Comparison of ENCODE assay signal across 8 mouse cellular contexts in genomic region chr4:116123602-116124519, GRCm38 (mm10). TPM values are rescaled to one million over a fixed set of nuclear protein-coding genes. Genes with fewer than 3 reads are reported as not detected.
DNase-seq lines count a peak whose midpoint lies in the region; ATAC-seq and TF ChIP-seq lines count a peak whose summit lies in the region.

TSS of gene Rad54l (minus strand) at chr4:116123690.
TSS of gene Pomgnt1 (plus strand) at chr4:116123840.

- peak within 1 kb of the TSS; percentile 62 for H3K4me3 ChIP-seq in embryonic facial prominence, embryonic 13.5 days
- H3K4me3 ChIP-seq in heart, adult 2 months = peak within 1 kb of the TSS; percentile 44
- peak within 1 kb of the TSS; percentile 74 for H3K4me3 ChIP-seq in kidney, adult 2 months (ENCODE audit: insufficient read depth, low read depth, low read length)
- peak within 1 kb of the TSS; percentile 47 for H3K4me3 ChIP-seq in limb, embryonic 15.5 days
- peak within 1 kb of the TSS; percentile 53 for H3K4me3 ChIP-seq in midbrain, postnatal 0 days (ENCODE audit: low read depth, low read length)

- peak within 1 kb of the TSS; percentile 75 for H3K4me2 ChIP-seq in embryonic facial prominence, embryonic 13.5 days
- peak within 1 kb of the TSS; percentile 58 for H3K4me2 ChIP-seq in limb, embryonic 15.5 days
- peak within 1 kb of the TSS; percentile 63 for H3K4me2 ChIP-seq in midbrain, postnatal 0 days (ENCODE audit: low read depth, low read length, poor library complexity, severe bottlenecking)

- H3K79me2 ChIP-seq in heart, adult 2 months (replicated peaks; ENCODE audit: control insufficient read depth, insufficient read depth, low read length) = no peaks in the 10 kb centered on the region

- intact Hi-C loops in heart, adult 2 months (cut with DNase I) = no loop called here

- ATAC-seq in embryonic facial prominence, embryonic 13.5 days (ENCODE audit: insufficient number of reproducible peaks, insufficient read depth, low FRiP score, low TSS enrichment, low read depth) = peak; percentile 93
- ATAC-seq in limb, embryonic 15.5 days (ENCODE audit: insufficient number of reproducible peaks, low FRiP score, low TSS enrichment, low read depth) = peak; percentile 93
- ATAC-seq in midbrain, postnatal 0 days (ENCODE audit: low FRiP score) = peak; percentile 96

- peak; percentile 92 for DNase-seq in A20 (ENCODE audit: low read depth, low spot score)
- peak; percentile 32 to 68 for DNase-seq in adrenal gland, postnatal 4 days (ENCODE audit: low spot score in 2 of 2)
- peak; percentile 80 to 86 for DNase-seq in heart, adult 2 months
- DNase-seq in kidney, adult 2 months = peak; percentile 86
- DNase-seq in midbrain, postnatal 0 days (ENCODE audit: low spot score) = peak; percentile 99
- peak; percentile 59 to 87 for DNase-seq in spleen, postnatal 10 days (ENCODE audit: low spot score in 2 of 2)

- peak; percentile 69 for TF ChIP-seq POLR2A in heart, adult 2 months (IDR thresholded peaks at IDR 0.05; ENCODE audit: insufficient read depth, low read depth, low read length)
- TF ChIP-seq POLR2A in kidney, adult 2 months (IDR thresholded peaks at IDR 0.05; ENCODE audit: low read depth, low read length) = no peak

- H3K27me3 ChIP-seq in embryonic facial prominence, embryonic 13.5 days = no peaks in the 10 kb centered on the region
- H3K27me3 ChIP-seq in heart, adult 2 months (ENCODE audit: control insufficient read depth, insufficient read depth, low read length) = no peaks in the 10 kb centered on the region
- H3K27me3 ChIP-seq in kidney, adult 2 months (replicated peaks; ENCODE audit: control insufficient read depth, insufficient read depth, low read length) = no peaks in the 10 kb centered on the region
- no peaks in the 10 kb centered on the region for H3K27me3 ChIP-seq in limb, embryonic 15.5 days
- H3K27me3 ChIP-seq in midbrain, postnatal 0 days (ENCODE audit: insufficient read depth, low read length) = no peaks in the 10 kb centered on the region

- peak within 1 kb of the TSS; percentile 49 for H3K27ac ChIP-seq in embryonic facial prominence, embryonic 13.5 days
- peak within 1 kb of the TSS; percentile 59 for H3K27ac ChIP-seq in heart, adult 2 months
- H3K27ac ChIP-seq in kidney, adult 2 months (ENCODE audit: insufficient read depth, low read depth, low read length) = 0 out of 2 replicates have a peak within 1 kb of the TSS, but pooled peaks have one; percentile 6
- peak within 1 kb of the TSS; percentile 65 for H3K27ac ChIP-seq in limb, embryonic 15.5 days
- H3K27ac ChIP-seq in midbrain, postnatal 0 days (ENCODE audit: low read depth, low read length) = peak within 1 kb of the TSS; percentile 51; the same call in 1 of the 2 replicates

- H3K4me1 ChIP-seq in embryonic facial prominence, embryonic 13.5 days = peaks cover 18% of the 10 kb centered on the region; the same call in 1 of the 2 replicates
- H3K4me1 ChIP-seq in heart, adult 2 months (ENCODE audit: control insufficient read depth, insufficient read depth, low read length) = peaks cover 1% of the 10 kb centered on the region; the same call in 1 of the 2 replicates
- no peaks in the 10 kb centered on the region for H3K4me1 ChIP-seq in kidney, adult 2 months (ENCODE audit: control insufficient read depth, insufficient read depth, low read length)
- H3K4me1 ChIP-seq in limb, embryonic 15.5 days = peaks cover 11% of the 10 kb centered on the region
- H3K4me1 ChIP-seq in midbrain, postnatal 0 days (ENCODE audit: insufficient read depth, low read length) = 0 out of 2 replicates have a peak, but pooled peaks cover 4% of the 10 kb centered on the region

- TF ChIP-seq CTCF in heart, adult 2 months (IDR thresholded peaks at IDR 0.05) = peak; percentile 57
- no peak for TF ChIP-seq CTCF in kidney, adult 2 months (conservative IDR thresholded peaks at IDR 0.05; ENCODE audit: insufficient read depth, insufficient read length, low read depth, low read length)
- TF ChIP-seq CTCF in midbrain, postnatal 0 days (IDR thresholded peaks at IDR 0.05) = peak; percentile 66

- H3K9ac ChIP-seq in embryonic facial prominence, embryonic 13.5 days = peak within 1 kb of the TSS; percentile 76
- H3K9ac ChIP-seq in heart, adult 2 months (ENCODE audit: low read depth, low read length) = peak within 1 kb of the TSS; percentile 66
- H3K9ac ChIP-seq in limb, embryonic 15.5 days = peak within 1 kb of the TSS; percentile 35
- H3K9ac ChIP-seq in midbrain, postnatal 0 days (replicated peaks; ENCODE audit: low read length, poor library complexity, severe bottlenecking) = peak within 1 kb of the TSS; percentile 54

- peak; percentile 5; the same call in 1 of the 2 replicates for TF ChIP-seq EP300 in heart, adult 2 months (IDR thresholded peaks at IDR 0.05; ENCODE audit: insufficient read depth, low read depth, low read length)

- H3K9me3 ChIP-seq in embryonic facial prominence, embryonic 13.5 days = no peaks in the 10 kb centered on the region
- no peaks in the 10 kb centered on the region for H3K9me3 ChIP-seq in limb, embryonic 15.5 days
- no peaks in the 10 kb centered on the region for H3K9me3 ChIP-seq in midbrain, postnatal 0 days (ENCODE audit: low read length)

- 4% methylated on average over 24 of the region's 24 CpGs for WGBS in embryonic facial prominence, embryonic 13.5 days
- WGBS in heart, adult 2 months = 5% methylated on average over 24 of the region's 24 CpGs
- 6% methylated on average over 24 of the region's 24 CpGs for WGBS in kidney, adult 2 months
- 3% methylated on average over 24 of the region's 24 CpGs for WGBS in limb, embryonic 15.5 days
- WGBS in midbrain, postnatal 0 days = 5% methylated on average over 24 of the region's 24 CpGs

- H3K36me3 ChIP-seq in embryonic facial prominence, embryonic 13.5 days = peaks cover 7% of the 10 kb centered on the region; the same call in 1 of the 2 replicates
- no peaks in the 10 kb centered on the region for H3K36me3 ChIP-seq in heart, adult 2 months (ENCODE audit: control insufficient read depth, insufficient read depth, low read length)
- no peaks in the 10 kb centered on the region for H3K36me3 ChIP-seq in kidney, adult 2 months (ENCODE audit: control insufficient read depth, insufficient read depth, low read length)
- no peaks in the 10 kb centered on the region; the same call in 1 of the 2 replicates for H3K36me3 ChIP-seq in limb, embryonic 15.5 days
- no peaks in the 10 kb centered on the region for H3K36me3 ChIP-seq in midbrain, postnatal 0 days (ENCODE audit: insufficient read depth, low read length)

RNA-seq across cellular contexts. Expression of gene Rad54l, which starts in this region (rescaled TPM):
- 10 to 100 TPM; 12.1 to 12.3 TPM for total RNA-seq in adrenal gland, postnatal 4 days (2021)
- polyA plus RNA-seq in embryonic facial prominence, embryonic 13.5 days (2015; fragmentation: Nextera tagmentation; extraction: Ambion mirVana) = 33.6 and 37.6 TPM in 2 replicates
- under 1 TPM; 0.21 to 0.43 TPM for total RNA-seq in heart, adult 2 months (2021)
- 0.18 and 0.26 TPM in 2 replicates for polyA plus RNA-seq in heart, adult 2 months (2012; rRNA removed)
- 0.31 and 0.33 TPM in 2 replicates for polyA plus RNA-seq in kidney, adult 2 months (2012; rRNA removed)
- polyA plus RNA-seq in limb, embryonic 15.5 days (2015; fragmentation: Nextera tagmentation; extraction: Ambion mirVana) = 22.9 and 23.1 TPM in 2 replicates
- total RNA-seq in midbrain, postnatal 0 days (2014; rRNA removed) = 1.9 and 3.0 TPM in 2 replicates
- polyA plus RNA-seq in midbrain, postnatal 0 days (2015; fragmentation: Nextera tagmentation; extraction: Ambion mirVana) = 2.4 and 2.5 TPM in 2 replicates

RNA-seq across cellular contexts. Expression of gene Pomgnt1, which starts in this region (rescaled TPM):
- 10 to 100 TPM; 65.6 to 66.7 TPM for total RNA-seq in adrenal gland, postnatal 4 days (2021)
- 64.4 and 65.3 TPM in 2 replicates for polyA plus RNA-seq in embryonic facial prominence, embryonic 13.5 days (2015; fragmentation: Nextera tagmentation; extraction: Ambion mirVana)
- 10 to 100 TPM; 52.7 to 59.5 TPM for total RNA-seq in heart, adult 2 months (2021)
- 44.4 and 65.2 TPM in 2 replicates for polyA plus RNA-seq in heart, adult 2 months (2012; rRNA removed)
- polyA plus RNA-seq in kidney, adult 2 months (2012; rRNA removed) = 46.0 and 52.5 TPM in 2 replicates
- polyA plus RNA-seq in limb, embryonic 15.5 days (2015; fragmentation: Nextera tagmentation; extraction: Ambion mirVana) = 56.6 and 59.7 TPM in 2 replicates
- total RNA-seq in midbrain, postnatal 0 days (2014; rRNA removed) = 78.5 and 80.9 TPM in 2 replicates
- 58.1 and 61.9 TPM in 2 replicates for polyA plus RNA-seq in midbrain, postnatal 0 days (2015; fragmentation: Nextera tagmentation; extraction: Ambion mirVana)

Comparison
In these comparisons a context has a peak if more than half of its experiments do, and no peak if none do; other contexts are left out.
1. Peak in every context shown above with its lines: DNase-seq, ATAC-seq, H3K4me3 ChIP-seq and H3K27ac ChIP-seq.
2. H3K27ac ChIP-seq: peak in every context shown above with its lines; median percentile 65 in limb, embryonic 15.5 days; 59 in heart, adult 2 months; 51 in midbrain, postnatal 0 days; 49 in embryonic facial prominence, embryonic 13.5 days; 6 in kidney, adult 2 months.